Mouse (Mus musculus) intestine, postnatal 0 days (tissue): ENCODE data around the gene Akap7. TPM values are rescaled to one million over a fixed set of nuclear protein-coding genes. Genes with fewer than 3 reads are reported as not detected.

Experiments used
- ATAC-seq: fragments of 200-750 bp; cut with Nextera tagmentation; 2 replicates; pipeline ENCODE4 v1.8.0; 2017; ENCODE audit warnings: mild to moderate bottlenecking, moderate TSS enrichment, moderate library complexity
- H3K27ac ChIP-seq: fragments of 300-500 bp; sonication (generic); 2 replicates; pipeline ENCODE4 v1.5.1; 2014; ENCODE audit warnings: mild to moderate bottlenecking, low read depth, low read length, moderate library complexity
- H3K27me3 ChIP-seq: fragments of 300-500 bp; sonication (generic); replicated peaks from 2 replicates; pipeline ENCODE4 v1.6.1; 2014; ENCODE audit warnings: low read length, mixed read lengths; ENCODE audit not compliant: control insufficient read depth, insufficient read depth
- H3K36me3 ChIP-seq: fragments of 300-500 bp; sonication (generic); 2 replicates; pipeline ENCODE4 v1.6.1; 2014; ENCODE audit warnings: mild to moderate bottlenecking, moderate library complexity; ENCODE audit not compliant: control insufficient read depth, insufficient read depth
- H3K4me1 ChIP-seq: fragments of 300-500 bp; sonication (generic); replicated peaks from 2 replicates; pipeline ENCODE4 v1.6.1; 2014; ENCODE audit warnings: antibody characterized with exemption, low read length, mixed read lengths; ENCODE audit not compliant: control insufficient read depth, insufficient read depth
- H3K4me2 ChIP-seq: fragments of 300-500 bp; sonication (generic); replicated peaks from 2 replicates; pipeline ENCODE4 v1.6.1; 2014; ENCODE audit warnings: low read depth, mild to moderate bottlenecking, moderate library complexity
- H3K4me3 ChIP-seq: fragments of 300-500 bp; sonication (generic); 2 replicates; pipeline ENCODE4 v1.5.1; 2014; ENCODE audit warnings: low read depth, low read length
- H3K9ac ChIP-seq: fragments of 300-500 bp; sonication (generic); 2 replicates; pipeline ENCODE4 v1.6.1; 2014; ENCODE audit warnings: mild to moderate bottlenecking, low read depth, low read length
- H3K9me3 ChIP-seq: fragments of 300-500 bp; sonication (generic); 2 replicates; pipeline ENCODE4 v1.6.1; 2016; ENCODE audit warnings: mixed run types; ENCODE audit not compliant: control insufficient read depth
- CTCF ChIP-seq: sonication (generic); IDR thresholded peaks from 2 replicates; pipeline ENCODE4 v1.5.1; 2016; ENCODE audit warnings: low read depth, mild to moderate bottlenecking, control low read depth, antibody characterized with exemption, moderate library complexity
- WGBS: fragments of 180-500 bp; shearing (Covaris S2); extraction: QIAGEN DNeasy Blood & Tissue Kit; methylation state at CpG from one replicate; pipeline ENCODE4 v1.1.7; 2014; 5-methylcytosine and 5-hydroxymethylcytosine counted together
- polyA plus RNA-seq: library from polyadenylated mRNA; unstranded; fragments of >200 nt; fragmentation: Nextera tagmentation; extraction: Ambion mirVana; gene quantifications from 2 replicates; pipeline ENCODE4 v1.2.1, GENCODE M21; 2015

The Akap7 gene
- polyA plus RNA-seq, 1 experiment from 2014 or later = 42.3 TPM

DNA sequence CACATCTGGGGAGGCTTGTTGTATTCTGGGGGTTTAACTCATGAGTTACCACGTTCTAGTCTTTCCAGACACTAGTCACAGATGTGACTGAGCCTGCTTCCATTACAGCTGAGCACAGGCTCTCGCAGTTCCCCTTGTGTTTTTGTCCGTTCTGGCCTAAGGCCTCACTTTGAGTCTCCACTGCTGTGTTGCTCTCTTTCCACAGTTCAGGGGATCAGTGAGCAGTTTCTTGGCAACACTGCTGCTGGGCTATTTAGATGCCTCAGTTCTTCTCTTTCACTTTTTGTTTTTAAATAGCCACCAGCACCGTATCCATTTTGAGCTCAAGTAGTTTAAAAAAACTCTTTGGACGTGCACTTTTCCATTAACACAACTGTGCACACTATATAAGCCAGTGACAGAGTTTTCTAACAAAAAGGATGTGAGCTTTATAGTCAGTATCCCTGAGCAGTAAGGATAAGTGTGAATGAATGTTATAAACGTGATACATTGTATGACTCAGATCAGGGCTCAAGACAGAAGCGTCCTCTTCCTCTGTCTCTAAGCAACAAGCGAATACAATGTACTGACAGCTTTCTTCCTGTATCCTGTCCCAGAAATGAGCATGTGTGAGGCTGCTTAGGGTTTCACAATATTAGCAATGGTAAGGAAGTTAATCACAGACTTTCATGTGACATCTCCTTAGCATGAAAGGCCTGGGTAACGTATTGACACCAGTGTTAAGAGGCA is 23.8 kb upstream of the Akap7 start:
- Histone ChIP-seq H3K4me3 (no peak overlapping the region), H3K9ac (no peak overlapping the region), H3K27me3 (no peaks in the 10 kb centered on the region), H3K4me2 (no peak overlapping the region), H3K36me3 (no peaks in the 10 kb centered on the region), H3K9me3 (no peaks in the 10 kb centered on the region), H3K4me1 (no peaks in the 10 kb centered on the region), H3K27ac (no peak overlapping the region)
- 53% methylated on average over 9 of the region's 9 CpGs for WGBS
- peak; percentile 28; the same call in 1 of the 2 replicates for ATAC-seq
- TF ChIP-seq CTCF = no peak

GRCm38 (mm10) chr10:25330094-25330493 is 22.4 kb upstream of the Akap7 start:
- Histone ChIP-seq H3K4me2 (no peak overlapping the region), H3K9ac (no peak overlapping the region), H3K27ac (no peak overlapping the region), H3K27me3 (no peaks in the 10 kb centered on the region), H3K36me3 (no peaks in the 10 kb centered on the region), H3K9me3 (no peaks in the 10 kb centered on the region), H3K4me1 (no peaks in the 10 kb centered on the region), H3K4me3 (no peak overlapping the region)
- TF ChIP-seq CTCF = no peak
- WGBS = 88% methylated on average over 7 of the region's 7 CpGs
- no peak for ATAC-seq

DNA sequence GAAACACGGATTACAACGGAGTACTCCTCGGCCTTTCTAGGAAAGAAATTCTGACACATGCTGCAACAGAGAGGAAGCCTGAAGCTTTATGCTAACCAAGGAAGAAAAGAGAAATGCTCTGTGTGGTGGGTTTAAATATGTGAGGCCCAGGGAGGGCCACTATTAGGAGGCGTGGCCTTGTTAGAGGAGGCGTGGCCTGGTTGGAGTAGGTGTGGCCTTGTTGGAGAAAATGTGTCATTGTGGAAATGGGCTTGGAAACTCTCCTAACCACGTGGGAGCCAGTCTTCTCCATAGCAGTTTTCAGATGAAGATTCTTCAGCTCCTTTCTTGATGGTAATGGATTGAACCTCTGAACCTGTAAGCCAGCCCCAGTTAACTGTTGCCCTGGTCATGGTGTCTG is 19.8 kb upstream of the Akap7 start:
- Histone ChIP-seq H3K4me3 (no peak overlapping the region), H3K36me3 (no peaks in the 10 kb centered on the region), H3K4me2 (no peak overlapping the region), H3K4me1 (no peaks in the 10 kb centered on the region), H3K27ac (no peak overlapping the region), H3K9me3 (no peaks in the 10 kb centered on the region), H3K27me3 (no peaks in the 10 kb centered on the region), H3K9ac (no peak overlapping the region)
- no peak for TF ChIP-seq CTCF
- ATAC-seq = no peak
- WGBS = 78% methylated on average over 6 of the region's 6 CpGs

DNA sequence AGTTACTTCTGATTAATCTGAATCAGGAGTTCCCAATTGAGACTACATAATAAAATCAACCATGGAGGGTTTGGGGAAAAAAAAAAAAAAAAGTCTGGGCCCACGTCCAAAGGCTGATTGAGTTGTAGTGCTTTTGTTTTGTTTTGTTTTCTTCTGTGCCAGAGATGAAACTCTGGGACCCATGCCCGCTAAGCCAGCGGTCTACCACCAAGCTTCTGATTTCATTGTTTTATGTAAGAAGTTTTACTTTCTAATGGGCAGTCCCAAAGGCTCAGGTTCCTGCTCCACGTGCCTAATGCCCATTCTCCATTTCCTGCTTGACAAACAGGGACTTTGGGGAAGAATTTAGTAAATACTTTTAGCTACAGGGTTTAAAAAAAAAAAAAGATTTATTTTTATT is 18.0 kb upstream of the Akap7 start:
- no peak overlapping the region for H3K9ac ChIP-seq
- 66% methylated on average over 4 of the region's 4 CpGs for WGBS
- H3K4me1 ChIP-seq = no peaks in the 10 kb centered on the region
- H3K27me3 ChIP-seq = no peaks in the 10 kb centered on the region
- H3K4me2 ChIP-seq = no peak overlapping the region
- no peak for ATAC-seq
- no peaks in the 10 kb centered on the region for H3K9me3 ChIP-seq
- H3K27ac ChIP-seq = no peak overlapping the region
- no peak overlapping the region for H3K4me3 ChIP-seq
- no peaks in the 10 kb centered on the region for H3K36me3 ChIP-seq
- no peak for TF ChIP-seq CTCF

DNA sequence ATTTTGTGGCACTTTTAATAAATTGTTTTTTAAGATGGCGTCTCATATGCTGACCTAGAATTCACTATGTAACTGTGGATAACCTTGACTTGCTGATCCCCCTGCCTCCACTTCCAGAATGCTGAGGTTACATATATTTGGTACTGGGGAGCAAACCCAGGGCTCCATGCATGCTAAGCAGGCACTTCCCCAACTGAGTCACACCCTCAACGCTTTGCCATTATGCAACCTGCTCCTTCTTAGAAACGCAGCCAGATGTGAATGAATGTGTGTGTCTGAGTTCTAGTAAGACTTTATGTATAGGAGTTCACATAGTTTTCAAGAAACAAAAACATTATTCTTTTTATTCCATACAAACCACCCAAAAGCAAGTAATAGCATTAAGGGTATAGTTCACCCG is 13.5 kb upstream of the Akap7 start:
- WGBS = 78% methylated on average over 4 of the region's 4 CpGs
- no peak for TF ChIP-seq CTCF
- Histone ChIP-seq H3K9me3 (no peaks in the 10 kb centered on the region), H3K27ac (no peak overlapping the region), H3K4me2 (no peak overlapping the region), H3K4me1 (no peaks in the 10 kb centered on the region), H3K36me3 (no peaks in the 10 kb centered on the region), H3K4me3 (no peak overlapping the region), H3K9ac (no peak overlapping the region), H3K27me3 (no peaks in the 10 kb centered on the region)
- no peak for ATAC-seq

DNA sequence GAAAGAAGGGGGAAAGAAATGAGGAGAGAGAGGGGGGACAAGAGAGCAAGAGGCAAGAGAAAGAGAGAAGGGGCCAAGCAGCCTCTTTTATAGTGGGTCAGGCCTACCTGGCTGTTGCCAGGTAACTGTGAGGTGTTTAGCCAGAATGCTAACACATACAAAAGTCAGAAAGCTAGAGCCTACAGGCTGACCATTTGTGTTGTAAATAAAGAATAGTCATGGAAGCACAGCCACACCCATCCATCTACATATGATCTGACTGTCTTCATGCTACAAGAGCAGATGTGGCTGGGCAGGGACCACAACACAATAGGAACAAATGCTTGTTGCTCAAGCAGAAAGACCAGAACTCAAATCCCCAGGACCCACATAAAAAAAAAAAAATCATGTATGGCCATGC is 11.9 kb upstream of the Akap7 start:
- ATAC-seq = no peak
- H3K4me3 ChIP-seq = no peak overlapping the region
- no peaks in the 10 kb centered on the region for H3K27me3 ChIP-seq
- H3K4me2 ChIP-seq = no peak overlapping the region
- H3K4me1 ChIP-seq = no peaks in the 10 kb centered on the region
- no peak for TF ChIP-seq CTCF
- H3K27ac ChIP-seq = no peak overlapping the region
- H3K9me3 ChIP-seq = no peaks in the 10 kb centered on the region
- no peak overlapping the region for H3K9ac ChIP-seq
- no peaks in the 10 kb centered on the region for H3K36me3 ChIP-seq

DNA sequence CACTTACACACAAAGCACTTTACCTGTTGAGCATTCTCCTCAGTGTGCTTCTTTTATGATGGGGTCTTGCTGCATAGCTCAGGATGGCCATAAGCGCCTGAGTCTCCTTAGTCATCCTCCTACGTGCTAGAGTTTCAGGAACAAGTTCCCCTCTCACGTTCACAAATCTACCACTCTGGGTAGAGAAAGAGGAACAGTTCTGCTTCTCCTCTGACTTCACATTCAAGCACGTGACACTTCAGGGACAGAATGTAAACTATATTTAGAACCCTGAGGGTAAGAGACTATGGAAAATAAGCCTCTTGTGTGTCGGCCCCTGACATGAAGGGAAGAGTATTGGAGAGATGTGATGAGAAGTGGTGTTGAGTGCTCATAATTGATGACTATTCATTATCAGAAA is 10.7 kb upstream of the Akap7 start:
- no peak for ATAC-seq
- Histone ChIP-seq H3K36me3 (no peaks in the 10 kb centered on the region), H3K9ac (no peak overlapping the region), H3K4me3 (no peak overlapping the region), H3K27ac (no peak overlapping the region), H3K27me3 (no peaks in the 10 kb centered on the region), H3K9me3 (no peaks in the 10 kb centered on the region), H3K4me2 (no peak overlapping the region), H3K4me1 (no peaks in the 10 kb centered on the region)
- no peak for TF ChIP-seq CTCF
- 75% methylated on average over 5 of the region's 5 CpGs for WGBS
